Mouse (Mus musculus): Measurements from ENCODE around the gene Prkg1. TPM values are rescaled to one million over a fixed set of nuclear protein-coding genes. Genes with fewer than 3 reads are reported as not detected.

Prkg1 gene
- total and polyA plus RNA-seq, 3 experiments, result 1.0 to 29.0 (median 22.9) TPM

- no peak for ATAC-seq (ENCODE audit: extremely low read depth, insufficient number of reproducible peaks, low FRiP score, poor library complexity, severe bottlenecking)
- Histone ChIP-seq H3K9me3 (replicated peaks) (no peaks in the 10 kb centered on the region), H3K4me1 (ENCODE audit: insufficient read depth, low read depth, low read length) (no peaks in the 10 kb centered on the region), H3K27me3 (ENCODE audit: insufficient read depth, low read length) (peaks cover 2% of the 10 kb centered on the region; the same call in 1 of the 2 replicates), H3K4me3 (ENCODE audit: low read depth, low read length) (no peak overlapping the region), H3K36me3 (replicated peaks) (no peaks in the 10 kb centered on the region)
- TF ChIP-seq GATA2 (IDR thresholded peaks at IDR 0.05; ENCODE audit: borderline replicate concordance, low read depth, low read length) (no peak), TAL1 (conservative IDR thresholded peaks at IDR 0.05; ENCODE audit: low read depth, low read length) (no peak), POLR2AphosphoS5 (IDR thresholded peaks at IDR 0.05; ENCODE audit: insufficient replicate concordance, low read depth, low read length) (no peak), CTCF (IDR thresholded peaks at IDR 0.05; ENCODE audit: low read depth, low read length) (no peak), GATA1 (IDR thresholded peaks at IDR 0.05; ENCODE audit: borderline replicate concordance, low read length) (no peak)
- DNase-seq (ENCODE audit: low spot score), result no peak
Measured at GRCm38 (mm10) chr19:30687942-30688341, 1076.9 kb downstream of the Prkg1 start.

GRCm38 (mm10) chr19:30676308-30676707, 1088.5 kb downstream of the Prkg1 start:
- H3K27me3 ChIP-seq (ENCODE audit: insufficient read depth, low read length), result no peaks in the 10 kb centered on the region
- no peaks in the 10 kb centered on the region for H3K4me1 ChIP-seq (ENCODE audit: insufficient read depth, low read depth, low read length)
- ATAC-seq (ENCODE audit: extremely low read depth, insufficient number of reproducible peaks, low FRiP score, poor library complexity, severe bottlenecking) (no peak), DNase-seq (ENCODE audit: low spot score) (no peak)
- no peak for TF ChIP-seq POLR2AphosphoS5 (IDR thresholded peaks at IDR 0.05; ENCODE audit: insufficient replicate concordance, low read depth, low read length)
- no peak for TF ChIP-seq CTCF (IDR thresholded peaks at IDR 0.05; ENCODE audit: low read depth, low read length)
- no peak for TF ChIP-seq GATA1 (IDR thresholded peaks at IDR 0.05; ENCODE audit: borderline replicate concordance, low read length)
- no peaks in the 10 kb centered on the region for H3K9me3 ChIP-seq (replicated peaks)
- no peaks in the 10 kb centered on the region for H3K36me3 ChIP-seq (replicated peaks)
- no peak overlapping the region for H3K4me3 ChIP-seq (ENCODE audit: low read depth, low read length)

GRCm38 (mm10) chr19:30664269-30664668, 1100.6 kb downstream of the Prkg1 start:
- ATAC-seq (ENCODE audit: extremely low read depth, insufficient number of reproducible peaks, low FRiP score, poor library complexity, severe bottlenecking) (no peak), DNase-seq (ENCODE audit: low spot score) (peak; percentile 3)
- H3K9me3 ChIP-seq (replicated peaks), result no peaks in the 10 kb centered on the region
- H3K36me3 ChIP-seq (replicated peaks), result no peaks in the 10 kb centered on the region
- no peaks in the 10 kb centered on the region for H3K4me1 ChIP-seq (ENCODE audit: insufficient read depth, low read depth, low read length)
- H3K4me3 ChIP-seq (ENCODE audit: low read depth, low read length), result no peak overlapping the region
- H3K27me3 ChIP-seq (ENCODE audit: insufficient read depth, low read length), result no peaks in the 10 kb centered on the region; the same call in 1 of the 2 replicates
- TF ChIP-seq CTCF (IDR thresholded peaks at IDR 0.05; ENCODE audit: low read depth, low read length) (peak; percentile 29; the same call in 1 of the 2 replicates), GATA2 (IDR thresholded peaks at IDR 0.05; ENCODE audit: borderline replicate concordance, low read depth, low read length) (no peak)

- no peak for ATAC-seq (ENCODE audit: extremely low read depth, insufficient number of reproducible peaks, low FRiP score, poor library complexity, severe bottlenecking)
Measured at GRCm38 (mm10) chr19:30642629-30643170, 1122.1 kb downstream of the Prkg1 start.

GRCm38 (mm10) chr19:30637471-30637870, 1127.4 kb downstream of the Prkg1 start:
- Histone ChIP-seq H3K4me3 (ENCODE audit: low read depth, low read length) (no peak overlapping the region), H3K9me3 (replicated peaks) (no peaks in the 10 kb centered on the region), H3K36me3 (replicated peaks) (no peaks in the 10 kb centered on the region), H3K4me1 (ENCODE audit: insufficient read depth, low read depth, low read length) (no peaks in the 10 kb centered on the region), H3K27me3 (ENCODE audit: insufficient read depth, low read length) (no peaks in the 10 kb centered on the region)
- no peak for ATAC-seq (ENCODE audit: extremely low read depth, insufficient number of reproducible peaks, low FRiP score, poor library complexity, severe bottlenecking)
- DNase-seq (ENCODE audit: low spot score), result no peak
- TF ChIP-seq GATA2 (IDR thresholded peaks at IDR 0.05; ENCODE audit: borderline replicate concordance, low read depth, low read length) (no peak), POLR2AphosphoS5 (IDR thresholded peaks at IDR 0.05; ENCODE audit: insufficient replicate concordance, low read depth, low read length) (no peak), TAL1 (conservative IDR thresholded peaks at IDR 0.05; ENCODE audit: low read depth, low read length) (no peak), CTCF (IDR thresholded peaks at IDR 0.05; ENCODE audit: low read depth, low read length) (no peak), GATA1 (IDR thresholded peaks at IDR 0.05; ENCODE audit: borderline replicate concordance, low read length) (no peak)

More at GRCm38 (mm10) chr19:30642629-30643170, 1122.1 kb downstream of the Prkg1 start:
- H3K36me3 ChIP-seq (replicated peaks), result no peaks in the 10 kb centered on the region
- H3K4me3 ChIP-seq (ENCODE audit: low read depth, low read length), result no peak overlapping the region
- no peaks in the 10 kb centered on the region for H3K27me3 ChIP-seq (ENCODE audit: insufficient read depth, low read length)
- TF ChIP-seq GATA1 (IDR thresholded peaks at IDR 0.05; ENCODE audit: borderline replicate concordance, low read length) (no peak), GATA2 (IDR thresholded peaks at IDR 0.05; ENCODE audit: borderline replicate concordance, low read depth, low read length) (no peak), POLR2AphosphoS5 (IDR thresholded peaks at IDR 0.05; ENCODE audit: insufficient replicate concordance, low read depth, low read length) (no peak), TAL1 (conservative IDR thresholded peaks at IDR 0.05; ENCODE audit: low read depth, low read length) (no peak), CTCF (IDR thresholded peaks at IDR 0.05; ENCODE audit: low read depth, low read length) (no peak)
- H3K9me3 ChIP-seq (replicated peaks), result no peaks in the 10 kb centered on the region
- no peaks in the 10 kb centered on the region for H3K4me1 ChIP-seq (ENCODE audit: insufficient read depth, low read depth, low read length)
- no peak for DNase-seq (ENCODE audit: low spot score)

- no peaks in the 10 kb centered on the region for H3K27me3 ChIP-seq (ENCODE audit: insufficient read depth, low read length)
- H3K9me3 ChIP-seq (replicated peaks), result no peaks in the 10 kb centered on the region
- no peaks in the 10 kb centered on the region for H3K36me3 ChIP-seq (replicated peaks)
- DNase-seq (ENCODE audit: low spot score) (no peak), ATAC-seq (ENCODE audit: extremely low read depth, insufficient number of reproducible peaks, low FRiP score, poor library complexity, severe bottlenecking) (no peak)
- no peaks in the 10 kb centered on the region for H3K4me1 ChIP-seq (ENCODE audit: insufficient read depth, low read depth, low read length)
- TF ChIP-seq CTCF (IDR thresholded peaks at IDR 0.05; ENCODE audit: low read depth, low read length) (no peak), POLR2AphosphoS5 (IDR thresholded peaks at IDR 0.05; ENCODE audit: insufficient replicate concordance, low read depth, low read length) (no peak), GATA1 (IDR thresholded peaks at IDR 0.05; ENCODE audit: borderline replicate concordance, low read length) (no peak), GATA2 (IDR thresholded peaks at IDR 0.05; ENCODE audit: borderline replicate concordance, low read depth, low read length) (no peak)
- no peak overlapping the region for H3K4me3 ChIP-seq (ENCODE audit: low read depth, low read length)
Measured at GRCm38 (mm10) chr19:30631051-30631450, 1133.8 kb downstream of the Prkg1 start.
